Mouse (Mus musculus) hindbrain, embryonic 16.5 days (tissue): ENCODE data around the gene Olfr350. TPM values are rescaled to one million over a fixed set of nuclear protein-coding genes. Genes with fewer than 3 reads are reported as not detected.

ENCODE experiments used
- ATAC-seq: fragments of 200-750 bp; cut with Nextera tagmentation; 2 replicates; pipeline ENCODE4 v1.8.0; 2017; ENCODE audit warnings: moderate TSS enrichment, moderate library complexity
- H3K27ac ChIP-seq: fragments of 300-500 bp; sonication (generic); 2 replicates; pipeline ENCODE4 v1.5.1; 2014; ENCODE audit warnings: low read depth, mild to moderate bottlenecking, control low read depth, low read length, moderate library complexity
- H3K27me3 ChIP-seq: fragments of 300-500 bp; sonication (generic); replicated peaks from 2 replicates; pipeline ENCODE4 v1.6.1; 2014; ENCODE audit warnings: low read length; ENCODE audit not compliant: control insufficient read depth, insufficient read depth
- H3K36me3 ChIP-seq: fragments of 300-500 bp; sonication (generic); 2 replicates; pipeline ENCODE4 v1.6.1; 2014; ENCODE audit warnings: mild to moderate bottlenecking, low read length, moderate library complexity, mixed read lengths; ENCODE audit not compliant: control insufficient read depth, insufficient read depth
- H3K4me1 ChIP-seq: fragments of 300-500 bp; sonication (generic); 2 replicates; pipeline ENCODE4 v1.6.1; 2014; ENCODE audit warnings: low read depth, low read length; ENCODE audit not compliant: control insufficient read depth, insufficient read depth
- H3K4me2 ChIP-seq: fragments of 300-500 bp; sonication (generic); 2 replicates; pipeline ENCODE4 v1.6.1; 2014; ENCODE audit warnings: mild to moderate bottlenecking, low read length, control low read depth, moderate library complexity
- H3K4me3 ChIP-seq: fragments of 300-500 bp; sonication (generic); 2 replicates; pipeline ENCODE4 v1.5.1; 2014; ENCODE audit warnings: mild to moderate bottlenecking, low read length, control low read depth, moderate library complexity
- H3K9ac ChIP-seq: fragments of 300-500 bp; sonication (generic); 2 replicates; pipeline ENCODE4 v1.6.1; 2014; ENCODE audit warnings: low read depth, mild to moderate bottlenecking, control low read depth, low read length, moderate library complexity
- H3K9me3 ChIP-seq: fragments of 300-500 bp; sonication (generic); 2 replicates; pipeline ENCODE4 v1.6.1; 2014; ENCODE audit warnings: mild to moderate bottlenecking, low read length, moderate library complexity; ENCODE audit not compliant: control insufficient read depth
- WGBS: fragments of 180-500 bp; shearing (Covaris S2); extraction: QIAGEN DNeasy Blood & Tissue Kit; methylation state at CpG from one replicate; pipeline ENCODE4 v1.1.7; 2014; 5-methylcytosine and 5-hydroxymethylcytosine counted together
- polyA plus RNA-seq: library from polyadenylated mRNA; unstranded; fragments of >200 nt; fragmentation: Nextera tagmentation; extraction: Ambion mirVana; gene quantifications from 2 replicates; pipeline ENCODE4 v1.2.1, GENCODE M21; 2015

The Olfr350 gene
- polyA plus RNA-seq: not detected in 2 replicates

GRCm38 (mm10) chr2:36846010-36846409 is at the start of gene Olfr350:
TSS of gene Olfr350 (plus strand) at chr2:36846310.
- peaks cover 4% of the 10 kb centered on the region; the same call in 1 of the 2 replicates for H3K9me3 ChIP-seq
- no peaks in the 10 kb centered on the region for H3K27me3 ChIP-seq
- no peak within 1 kb of the TSS for H3K9ac ChIP-seq
- no peaks in the 10 kb centered on the region for H3K4me1 ChIP-seq
- 81% methylated on average over 1 of the region's 1 CpGs for WGBS
- no peak within 1 kb of the TSS for H3K4me2 ChIP-seq
- H3K27ac ChIP-seq: no peak within 1 kb of the TSS
- H3K4me3 ChIP-seq: no peak within 1 kb of the TSS
- no peak for ATAC-seq
- H3K36me3 ChIP-seq: no peaks in the 10 kb centered on the region

DNA sequence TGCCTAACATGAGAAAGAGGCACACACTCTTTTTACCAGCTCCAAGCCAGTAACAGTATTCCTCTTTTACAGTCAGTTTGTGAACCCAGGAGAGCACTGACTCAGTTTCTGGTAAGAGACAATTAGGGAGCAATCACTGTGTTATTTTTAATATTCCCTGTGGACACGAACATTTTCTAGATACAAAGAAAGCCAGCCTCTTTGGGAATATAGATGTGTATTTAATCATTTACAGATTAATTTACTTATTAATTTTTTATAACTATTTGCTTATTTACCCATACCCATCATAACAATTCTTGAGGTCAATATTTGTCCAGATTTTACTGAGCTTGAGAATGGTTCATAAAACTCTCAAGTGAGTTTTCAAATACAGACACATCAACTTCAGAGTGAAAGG is 29.2 kb upstream of the Olfr350 start, which contains the start of gene Olfr3:
Gene Olfr3 (minus strand): TSS at position 101 of the 400 bp plus-strand sequence.
- no peak within 1 kb of the TSS for H3K4me2 ChIP-seq
- H3K9me3 ChIP-seq: peaks cover 18% of the 10 kb centered on the region
- H3K9ac ChIP-seq: no peak within 1 kb of the TSS
- ATAC-seq: no peak
- no peaks in the 10 kb centered on the region for H3K4me1 ChIP-seq
- WGBS: 74% methylated on average over 1 of the region's 1 CpGs
- H3K27ac ChIP-seq: no peak within 1 kb of the TSS
- H3K27me3 ChIP-seq: no peaks in the 10 kb centered on the region
- no peak within 1 kb of the TSS for H3K4me3 ChIP-seq
- no peaks in the 10 kb centered on the region for H3K36me3 ChIP-seq

GRCm38 (mm10) chr2:36862560-36862959 is 16.4 kb downstream of the Olfr350 start, which contains the start of gene Olfr351:
TSS of gene Olfr351 (minus strand) at chr2:36862660.
- Histone ChIP-seq H3K4me1 (no peaks in the 10 kb centered on the region), H3K4me3 (no peak within 1 kb of the TSS), H3K27me3 (no peaks in the 10 kb centered on the region), H3K9me3 (peaks cover 8% of the 10 kb centered on the region), H3K27ac (no peak within 1 kb of the TSS), H3K9ac (no peak within 1 kb of the TSS), H3K36me3 (no peaks in the 10 kb centered on the region), H3K4me2 (no peak within 1 kb of the TSS)
- no peak for ATAC-seq
- 73% methylated on average over 1 of the region's 1 CpGs for WGBS

- 79% methylated on average over 1 of the region's 1 CpGs for WGBS
Measured at GRCm38 (mm10) chr2:36868160-36868559, 22.1 kb downstream of the Olfr350 start, which contains the start of gene Olfr352. TSS of gene Olfr352 (plus strand) at chr2:36868460.

GRCm38 (mm10) chr2:36892836-36893235 is 46.7 kb downstream of the Olfr350 start, which contains the start of gene Olfr353:
TSS of gene Olfr353 (minus strand) at chr2:36892936.
- Histone ChIP-seq H3K27ac (no peak within 1 kb of the TSS), H3K9me3 (peaks cover 3% of the 10 kb centered on the region; the same call in 1 of the 2 replicates), H3K36me3 (no peaks in the 10 kb centered on the region), H3K4me1 (no peaks in the 10 kb centered on the region), H3K9ac (no peak within 1 kb of the TSS), H3K27me3 (no peaks in the 10 kb centered on the region), H3K4me3 (no peak within 1 kb of the TSS), H3K4me2 (no peak within 1 kb of the TSS)
- no peak for ATAC-seq

More at GRCm38 (mm10) chr2:36868160-36868559, 22.1 kb downstream of the Olfr350 start, which contains the start of gene Olfr352:
- H3K9me3 ChIP-seq: peaks cover 15% of the 10 kb centered on the region
- H3K4me2 ChIP-seq: no peak within 1 kb of the TSS
- H3K27me3 ChIP-seq: no peaks in the 10 kb centered on the region
- H3K4me1 ChIP-seq: no peaks in the 10 kb centered on the region
- ATAC-seq: no peak
- H3K27ac ChIP-seq: no peak within 1 kb of the TSS
- H3K9ac ChIP-seq: no peak within 1 kb of the TSS
- no peak within 1 kb of the TSS for H3K4me3 ChIP-seq
- no peaks in the 10 kb centered on the region for H3K36me3 ChIP-seq

- Histone ChIP-seq H3K9ac (no peak overlapping the region), H3K9me3 (peaks cover 12% of the 10 kb centered on the region), H3K27ac (no peak overlapping the region), H3K36me3 (no peaks in the 10 kb centered on the region), H3K4me1 (no peaks in the 10 kb centered on the region), H3K4me3 (no peak overlapping the region), H3K4me2 (no peak overlapping the region), H3K27me3 (no peaks in the 10 kb centered on the region)
- ATAC-seq: no peak
Measured at GRCm38 (mm10) chr2:36897114-36897513, 51.0 kb downstream of the Olfr350 start.

Other genes with a start within 250 kb of the Olfr350 start
- not detected in 2 replicates for gene Olfr345, start 206.3 kb upstream of the Olfr350 start, polyA plus RNA-seq
- gene Olfr346, start 160.5 kb upstream of the Olfr350 start, polyA plus RNA-seq: not detected in 2 replicates
- gene Olfr347, start 114.4 kb upstream of the Olfr350 start, polyA plus RNA-seq: not detected in 2 replicates
- not detected in 2 replicates for gene Olfr348, start 62.0 kb upstream of the Olfr350 start, polyA plus RNA-seq
- gene Olfr50, start 55.8 kb upstream of the Olfr350 start, polyA plus RNA-seq: not detected in 2 replicates
- not detected in 2 replicates for gene Olfr3, start 29.3 kb upstream of the Olfr350 start, polyA plus RNA-seq
- gene Olfr351, start 16.4 kb downstream of the Olfr350 start, polyA plus RNA-seq: not detected in 2 replicates
- gene Olfr352, start 22.1 kb downstream of the Olfr350 start, polyA plus RNA-seq: not detected in 2 replicates
- not detected in 2 replicates for gene Olfr353, start 46.6 kb downstream of the Olfr350 start, polyA plus RNA-seq
- gene Olfr354, start 59.4 kb downstream of the Olfr350 start, polyA plus RNA-seq: not detected in 2 replicates
- gene Olfr355, start 82.6 kb downstream of the Olfr350 start, polyA plus RNA-seq: not detected in 2 replicates
- gene Olfr356, start 90.8 kb downstream of the Olfr350 start, polyA plus RNA-seq: not detected in 2 replicates
- not detected in 2 replicates for gene Olfr357, start 147.5 kb downstream of the Olfr350 start, polyA plus RNA-seq
- not detected in 2 replicates for gene Olfr358, start 163.0 kb downstream of the Olfr350 start, polyA plus RNA-seq
- not detected in 2 replicates for gene Olfr360, start 219.4 kb downstream of the Olfr350 start, polyA plus RNA-seq
- not detected in 2 replicates for gene Olfr361, start 243.0 kb downstream of the Olfr350 start, polyA plus RNA-seq